Mouse (Mus musculus) heart, adult 2 months (tissue): ENCODE measurements around the gene Igfbp1. TPM values are rescaled to one million over a fixed set of nuclear protein-coding genes. Genes with fewer than 3 reads are reported as not detected.
A peak's percentile ranks its signal among the peaks of the same experiment; 100 is the strongest.

Source experiments
- DNase-seq, 2 experiments: peaks; one replicate each; pipeline ENCODE4 v3.0.0; 2021
- H3K27ac ChIP-seq: fragments of 200-600 bp; 2 replicates; pipeline ENCODE4 v1.8.1; 2022
- H3K27me3 ChIP-seq: fragments of 200-500 bp; 2 replicates; pipeline ENCODE4 v1.6.1; 2012; ENCODE audit warnings: mild to moderate bottlenecking, low read length, inconsistent platforms, mixed read lengths; ENCODE audit not compliant: control insufficient read depth, insufficient read depth
- H3K36me3 ChIP-seq: fragments of 200-500 bp; 2 replicates; pipeline ENCODE4 v1.6.1; 2012; ENCODE audit warnings: low read length, inconsistent platforms; ENCODE audit not compliant: control insufficient read depth, insufficient read depth
- H3K4me1 ChIP-seq: fragments of 200-500 bp; 2 replicates; pipeline ENCODE4 v1.6.1; 2011; ENCODE audit warnings: low read length; ENCODE audit not compliant: control insufficient read depth, insufficient read depth
- H3K4me3 ChIP-seq: fragments of 200-600 bp; 2 replicates; pipeline ENCODE4 v1.8.1; 2022
- H3K79me2 ChIP-seq: fragments of 200-500 bp; replicated peaks from 2 replicates; pipeline ENCODE4 v1.6.1; 2012; ENCODE audit warnings: mild to moderate bottlenecking, inconsistent platforms, low read length, moderate library complexity, mixed read lengths; ENCODE audit not compliant: control insufficient read depth, insufficient read depth
- H3K9ac ChIP-seq: fragments of 200-500 bp; 2 replicates; pipeline ENCODE4 v1.6.1; 2012; ENCODE audit warnings: low read depth, mild to moderate bottlenecking, control low read depth, inconsistent platforms, low read length, mixed read lengths
- CTCF ChIP-seq: fragments of 200-600 bp; IDR thresholded peaks from 2 replicates; pipeline ENCODE4 v1.8.1; 2022; ENCODE audit warnings: antibody characterized with exemption, mild to moderate bottlenecking, moderate library complexity
- EP300 ChIP-seq: fragments of 200-500 bp; IDR thresholded peaks from 2 replicates; pipeline ENCODE4 v1.6.1; 2011; ENCODE audit warnings: low read depth, low read length, control low read depth; ENCODE audit not compliant: insufficient read depth
- POLR2A ChIP-seq: fragments of 200-500 bp; IDR thresholded peaks from 2 replicates; pipeline ENCODE4 v1.6.1; 2011; ENCODE audit warnings: mild to moderate bottlenecking, low read depth, low read length, control low read depth; ENCODE audit not compliant: insufficient read depth
- WGBS: fragments of 180-500 bp; shearing (Covaris S2); methylation state at CpG from one replicate; pipeline ENCODE4 v1.1.7; 2018; 5-methylcytosine and 5-hydroxymethylcytosine counted together
- intact Hi-C: fragments of 180-260 bp; cut with DNase I; formaldehyde crosslinking; loops from one replicate; pipeline ENCODE4 v1.15.1; 2025
- polyA plus RNA-seq: library from polyadenylated mRNA; depleted of rRNA; stranded (reverse); fragments of >200 nt; gene quantifications from 2 replicates; pipeline ENCODE4 v1.2.3, GENCODE M21; 2012
- total RNA-seq, 2 experiments: library from RNA; stranded (reverse); gene quantifications; 2 replicates each; pipeline ENCODE4 v1.2.3; 2021

Igfbp1 gene
- total and polyA plus RNA-seq, 3 experiments, result not detected

GRCm38 (mm10) chr11:7211211-7211610 lies 13.6 kb downstream of the Igfbp1 start:
- WGBS, result 19% methylated on average over 9 of the region's 9 CpGs
- Histone ChIP-seq H3K36me3 (no peaks in the 10 kb centered on the region), H3K9ac (no peak overlapping the region), H3K79me2 (no peaks in the 10 kb centered on the region), H3K27me3 (0 out of 2 replicates have a peak, but pooled peaks cover 1% of the 10 kb centered on the region), H3K4me1 (no peaks in the 10 kb centered on the region), H3K27ac (no peak overlapping the region; the same call in 1 of the 2 replicates), H3K4me3 (no peak overlapping the region)
- intact Hi-C loops, result loop anchor here (2.0 to 10.0 kb wide), 4 partner anchors 624 to 1196 kb away; no protein-coding TSS in a partner anchor
- no peak for DNase-seq
- TF ChIP-seq EP300, result no peak

- Histone ChIP-seq H3K27ac (peak overlapping the region; percentile 15), H3K4me3 (peak overlapping the region; percentile 55), H3K79me2 (no peaks in the 10 kb centered on the region), H3K27me3 (0 out of 2 replicates have a peak, but pooled peaks cover 1% of the 10 kb centered on the region), H3K9ac (peak overlapping the region; percentile 33; the same call in 1 of the 2 replicates), H3K4me1 (no peaks in the 10 kb centered on the region), H3K36me3 (no peaks in the 10 kb centered on the region)
- intact Hi-C loops, result loop anchor here (10.0 kb wide), 2 partner anchors 623 to 923 kb away; no protein-coding TSS in a partner anchor
- DNase-seq, result no peak
- 12% methylated on average over 17 of the region's 17 CpGs for WGBS
- TF ChIP-seq POLR2A, result no peak
- TF ChIP-seq EP300, result no peak
- TF ChIP-seq CTCF, result no peak
These were observed 14.7 kb downstream of the Igfbp1 start for GRCm38 (mm10) chr11:7212126-7212798.

- peak overlapping the region; percentile 58 for H3K27ac ChIP-seq
- 0 out of 2 replicates have a peak, but pooled peaks cover 1% of the 10 kb centered on the region for H3K27me3 ChIP-seq
- H3K36me3 ChIP-seq, result no peaks in the 10 kb centered on the region
- peak overlapping the region; percentile 78 for H3K9ac ChIP-seq
- intact Hi-C loops, result loop anchor here (10.0 kb wide), 2 partner anchors 622 to 922 kb away; no protein-coding TSS in a partner anchor
- no peaks in the 10 kb centered on the region for H3K79me2 ChIP-seq
- DNase-seq, result no peak
- TF ChIP-seq CTCF (no peak), EP300 (no peak), POLR2A (no peak)
- no peaks in the 10 kb centered on the region for H3K4me1 ChIP-seq
- peak overlapping the region; percentile 55 for H3K4me3 ChIP-seq
- WGBS, result 1% methylated on average over 19 of the region's 19 CpGs
These were observed 15.5 kb downstream of the Igfbp1 start for GRCm38 (mm10) chr11:7213161-7213500.

- 1% methylated on average over 101 of the region's 104 CpGs for WGBS
- no peaks in the 10 kb centered on the region for H3K36me3 ChIP-seq
- H3K79me2 ChIP-seq, result no peaks in the 10 kb centered on the region
- TF ChIP-seq EP300 (no peak), CTCF (no peak), POLR2A (peak; percentile 59; the same call in 1 of the 2 replicates)
- 0 out of 2 replicates have a peak, but pooled peaks cover 1% of the 10 kb centered on the region for H3K27me3 ChIP-seq
- peak within 1 kb of the TSS; percentile 55 for H3K4me3 ChIP-seq
- intact Hi-C loops, result loop anchor here (2.0 to 10.0 kb wide), 4 partner anchors 123 to 921 kb away; no protein-coding TSS in a partner anchor
- peak; percentile 74 to 78 for DNase-seq
- peak within 1 kb of the TSS; percentile 78 for H3K9ac ChIP-seq
- H3K4me1 ChIP-seq, result no peaks in the 10 kb centered on the region
- peak within 1 kb of the TSS; percentile 58 for H3K27ac ChIP-seq
These were observed 16.1 kb downstream of the Igfbp1 start, which contains the start of gene Igfbp3 for GRCm38 (mm10) chr11:7213501-7214341. TSS of gene Igfbp3 (minus strand) at chr11:7213923.

GRCm38 (mm10) chr11:7214342-7214660 lies 16.7 kb downstream of the Igfbp1 start:
- no peak for DNase-seq
- WGBS, result 2% methylated on average over 12 of the region's 12 CpGs
- TF ChIP-seq EP300, result no peak
- no peak for TF ChIP-seq CTCF
- no peak for TF ChIP-seq POLR2A
- Histone ChIP-seq H3K79me2 (no peaks in the 10 kb centered on the region), H3K4me1 (no peaks in the 10 kb centered on the region), H3K36me3 (no peaks in the 10 kb centered on the region), H3K4me3 (peak overlapping the region; percentile 55), H3K27ac (no peak overlapping the region; the same call in 1 of the 2 replicates), H3K9ac (no peak overlapping the region), H3K27me3 (0 out of 2 replicates have a peak, but pooled peaks cover 1% of the 10 kb centered on the region)
- intact Hi-C loops, result loop anchor here (2.0 to 10.0 kb wide), 4 partner anchors 122 to 920 kb away; no protein-coding TSS in a partner anchor
